Mouse (Mus musculus) heart, adult 2 months (tissue): Measurements from ENCODE around the gene Prkag1. TPM values are rescaled to one million over a fixed set of nuclear protein-coding genes. Genes with fewer than 3 reads are reported as not detected.

Experiments used
- DNase-seq, 2 experiments: peaks; one replicate each; pipeline ENCODE4 v3.0.0; 2021
- H3K27ac ChIP-seq: fragments of 200-600 bp; 2 replicates; pipeline ENCODE4 v1.8.1; 2022
- H3K27me3 ChIP-seq: fragments of 200-500 bp; 2 replicates; pipeline ENCODE4 v1.6.1; 2012; ENCODE audit warnings: mild to moderate bottlenecking, low read length, inconsistent platforms, mixed read lengths; ENCODE audit not compliant: control insufficient read depth, insufficient read depth
- H3K36me3 ChIP-seq: fragments of 200-500 bp; 2 replicates; pipeline ENCODE4 v1.6.1; 2012; ENCODE audit warnings: low read length, inconsistent platforms; ENCODE audit not compliant: control insufficient read depth, insufficient read depth
- H3K4me1 ChIP-seq: fragments of 200-500 bp; 2 replicates; pipeline ENCODE4 v1.6.1; 2011; ENCODE audit warnings: low read length; ENCODE audit not compliant: control insufficient read depth, insufficient read depth
- H3K4me3 ChIP-seq: fragments of 200-600 bp; 2 replicates; pipeline ENCODE4 v1.8.1; 2022
- H3K79me2 ChIP-seq: fragments of 200-500 bp; replicated peaks from 2 replicates; pipeline ENCODE4 v1.6.1; 2012; ENCODE audit warnings: mild to moderate bottlenecking, inconsistent platforms, low read length, moderate library complexity, mixed read lengths; ENCODE audit not compliant: control insufficient read depth, insufficient read depth
- H3K9ac ChIP-seq: fragments of 200-500 bp; 2 replicates; pipeline ENCODE4 v1.6.1; 2012; ENCODE audit warnings: low read depth, mild to moderate bottlenecking, control low read depth, inconsistent platforms, low read length, mixed read lengths
- CTCF ChIP-seq: fragments of 200-600 bp; IDR thresholded peaks from 2 replicates; pipeline ENCODE4 v1.8.1; 2022; ENCODE audit warnings: antibody characterized with exemption, mild to moderate bottlenecking, moderate library complexity
- EP300 ChIP-seq: fragments of 200-500 bp; IDR thresholded peaks from 2 replicates; pipeline ENCODE4 v1.6.1; 2011; ENCODE audit warnings: low read depth, low read length, control low read depth; ENCODE audit not compliant: insufficient read depth
- POLR2A ChIP-seq: fragments of 200-500 bp; IDR thresholded peaks from 2 replicates; pipeline ENCODE4 v1.6.1; 2011; ENCODE audit warnings: mild to moderate bottlenecking, low read depth, low read length, control low read depth; ENCODE audit not compliant: insufficient read depth
- WGBS: fragments of 180-500 bp; shearing (Covaris S2); methylation state at CpG from one replicate; pipeline ENCODE4 v1.1.7; 2018; 5-methylcytosine and 5-hydroxymethylcytosine counted together
- intact Hi-C: fragments of 180-260 bp; cut with DNase I; formaldehyde crosslinking; loops from one replicate; pipeline ENCODE4 v1.15.1; 2025
- polyA plus RNA-seq: library from polyadenylated mRNA; depleted of rRNA; stranded (reverse); fragments of >200 nt; gene quantifications from 2 replicates; pipeline ENCODE4 v1.2.3, GENCODE M21; 2012
- total RNA-seq, 2 experiments: library from RNA; stranded (reverse); gene quantifications; 2 replicates each; pipeline ENCODE4 v1.2.3; 2021

Gene Prkag1
- total and polyA plus RNA-seq, 3 experiments = 95.7 to 114 (median 104) TPM

- peaks cover 2% of the 10 kb centered on the region; the same call in 1 of the 2 replicates for H3K4me1 ChIP-seq
- no peak for DNase-seq
- H3K27me3 ChIP-seq = peaks cover 23% of the 10 kb centered on the region
- H3K79me2 ChIP-seq = no peaks in the 10 kb centered on the region
- no peak overlapping the region for H3K4me3 ChIP-seq
- WGBS = 54% methylated on average over 6 of the region's 6 CpGs
- H3K9ac ChIP-seq = no peak overlapping the region
- intact Hi-C loops = no loop called here
- TF ChIP-seq EP300 = no peak
- no peak for TF ChIP-seq POLR2A
- TF ChIP-seq CTCF = no peak
- no peak overlapping the region for H3K27ac ChIP-seq
- H3K36me3 ChIP-seq = no peaks in the 10 kb centered on the region
Measured at GRCm38 (mm10) chr15:98781166-98781565, 50.2 kb downstream of the Prkag1 start.

GRCm38 (mm10) chr15:98780573-98780972 lies 50.7 kb downstream of the Prkag1 start:
- TF ChIP-seq CTCF = peak; percentile 37
- no peak for TF ChIP-seq POLR2A
- 22% methylated on average over 13 of the region's 13 CpGs for WGBS

GRCm38 (mm10) chr15:98780075-98780474 lies 51.2 kb downstream of the Prkag1 start:
- intact Hi-C loops = no loop called here
- peak; percentile 60 to 69 for DNase-seq

More at GRCm38 (mm10) chr15:98780573-98780972, 50.7 kb downstream of the Prkag1 start:
- H3K79me2 ChIP-seq = no peaks in the 10 kb centered on the region
- DNase-seq = peak; percentile 64 to 71
- intact Hi-C loops = no loop called here
- no peak overlapping the region for H3K9ac ChIP-seq
- H3K4me3 ChIP-seq = no peak overlapping the region
- peaks cover 23% of the 10 kb centered on the region for H3K27me3 ChIP-seq
- no peak overlapping the region for H3K27ac ChIP-seq
- H3K4me1 ChIP-seq = peaks cover 2% of the 10 kb centered on the region; the same call in 1 of the 2 replicates
- H3K36me3 ChIP-seq = no peaks in the 10 kb centered on the region

DNA sequence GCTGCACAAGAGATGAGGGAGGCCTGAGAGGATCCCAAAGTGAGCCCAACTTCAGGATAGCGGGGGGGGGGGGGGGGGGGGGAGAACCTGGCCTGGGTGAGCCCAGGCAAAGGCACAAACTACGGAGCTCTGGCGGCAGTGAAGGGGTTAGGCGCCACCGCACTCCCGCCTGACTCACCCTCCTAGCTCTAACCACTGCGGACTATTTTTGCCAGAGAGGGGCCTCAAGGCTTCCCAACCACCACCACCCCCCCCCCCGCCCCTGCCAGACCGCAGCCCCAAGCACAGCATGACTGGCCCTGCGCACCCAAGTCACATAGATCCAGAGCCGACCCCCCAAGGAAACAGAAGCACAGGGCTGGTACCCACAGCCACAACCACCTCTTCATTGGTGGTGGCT lies 52.5 kb downstream of the Prkag1 start:
- peaks cover 23% of the 10 kb centered on the region for H3K27me3 ChIP-seq
- H3K36me3 ChIP-seq = no peaks in the 10 kb centered on the region
- no peak overlapping the region for H3K27ac ChIP-seq
- no peak for DNase-seq
- H3K4me1 ChIP-seq = peaks cover 2% of the 10 kb centered on the region; the same call in 1 of the 2 replicates
- WGBS = 18% methylated on average over 11 of the region's 11 CpGs
- TF ChIP-seq EP300 (no peak), POLR2A (no peak), CTCF (no peak)
- H3K9ac ChIP-seq = no peak overlapping the region
- no peaks in the 10 kb centered on the region for H3K79me2 ChIP-seq
- intact Hi-C loops = no loop called here
- H3K4me3 ChIP-seq = no peak overlapping the region

More at GRCm38 (mm10) chr15:98780075-98780474, 51.2 kb downstream of the Prkag1 start:
- Histone ChIP-seq H3K36me3 (no peaks in the 10 kb centered on the region), H3K4me3 (no peak overlapping the region), H3K27me3 (peaks cover 23% of the 10 kb centered on the region), H3K27ac (no peak overlapping the region), H3K9ac (no peak overlapping the region), H3K79me2 (no peaks in the 10 kb centered on the region), H3K4me1 (peaks cover 2% of the 10 kb centered on the region; the same call in 1 of the 2 replicates)
- TF ChIP-seq POLR2A (no peak), CTCF (no peak), EP300 (no peak)
- WGBS = 26% methylated on average over 8 of the region's 8 CpGs

GRCm38 (mm10) chr15:98778191-98778770 lies 53.0 kb downstream of the Prkag1 start:
- no peak overlapping the region; the same call in 1 of the 2 replicates for H3K4me3 ChIP-seq
- WGBS = 4% methylated on average over 25 of the region's 25 CpGs
- no peak overlapping the region for H3K9ac ChIP-seq

GRCm38 (mm10) chr15:98777762-98778161 lies 53.6 kb downstream of the Prkag1 start, which contains the start of gene Wnt10b:
Wnt10b (minus strand) TSS chr15:98778150.
- Histone ChIP-seq H3K36me3 (no peaks in the 10 kb centered on the region), H3K27me3 (peaks cover 23% of the 10 kb centered on the region), H3K79me2 (no peaks in the 10 kb centered on the region), H3K9ac (peak within 1 kb of the TSS; percentile 35; the same call in 1 of the 2 replicates), H3K27ac (no peak within 1 kb of the TSS), H3K4me3 (peak within 1 kb of the TSS; percentile 15; the same call in 1 of the 2 replicates), H3K4me1 (peaks cover 2% of the 10 kb centered on the region; the same call in 1 of the 2 replicates)
- intact Hi-C loops = no loop called here
- under 1% methylated on average over 26 of the region's 33 CpGs for WGBS
- TF ChIP-seq POLR2A = no peak
- no peak for TF ChIP-seq CTCF
- TF ChIP-seq EP300 = no peak
- peak in 1 of 2 experiments; percentile 50 for DNase-seq

More at GRCm38 (mm10) chr15:98778191-98778770, 53.0 kb downstream of the Prkag1 start:
- TF ChIP-seq CTCF (no peak), POLR2A (no peak), EP300 (no peak)
- intact Hi-C loops = no loop called here
- Histone ChIP-seq H3K27ac (no peak overlapping the region), H3K4me1 (peaks cover 2% of the 10 kb centered on the region; the same call in 1 of the 2 replicates), H3K79me2 (no peaks in the 10 kb centered on the region), H3K27me3 (peaks cover 23% of the 10 kb centered on the region), H3K36me3 (no peaks in the 10 kb centered on the region)
- no peak for DNase-seq
